ENCODE assay signal across 23 mouse cellular contexts in the genomic region with DNA sequence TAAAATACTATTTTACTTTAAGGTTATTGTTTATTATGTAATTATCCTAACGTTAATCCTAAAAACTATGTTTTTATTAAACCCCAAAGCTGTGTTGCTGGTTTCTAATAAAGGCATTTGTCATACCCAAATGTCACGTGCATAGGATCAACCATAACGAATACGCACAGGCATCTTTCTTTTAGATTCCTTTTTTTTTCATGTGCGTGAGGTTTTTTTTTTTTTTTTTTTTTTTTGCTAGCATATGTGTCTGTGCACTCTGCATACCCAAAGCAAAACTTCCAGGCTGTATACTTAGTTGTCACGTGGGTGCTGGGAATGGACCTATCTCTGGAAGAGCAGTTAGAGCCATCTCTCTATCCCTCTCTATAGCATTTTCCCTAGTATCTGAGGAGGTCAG. TPM values are rescaled to one million over a fixed set of nuclear protein-coding genes. Genes with fewer than 3 reads are reported as not detected.
A peak's percentile ranks its signal among the peaks of the same experiment; 100 is the strongest.
DNase-seq lines count a peak whose midpoint lies in the region; ATAC-seq and TF ChIP-seq lines count a peak whose summit lies in the region.
"Had no signal": no experiment of that assay in that cellular context is flagged by ENCODE, and none has a peak within 500 bp of the region (broad histone marks: within the 10 kb centered on the region; RNA-seq: fewer than 3 reads in every experiment).

No protein-coding gene starts in this region.

- no peak for TF ChIP-seq POLR2A in ES-Bruce4 (IDR thresholded peaks at IDR 0.05; ENCODE audit: insufficient read depth, low read length)

- in situ Hi-C loops in ES-E14 (cut with MboI; ENCODE audit: low sequenced_read_pairs in 2 of 2, unreplicated experiment in 2 of 2) = no loop called here

- no peak overlapping the region for H3K4me3 ChIP-seq in liver, embryonic 13.5 days (replicated peaks)
- no peak overlapping the region for H3K4me3 ChIP-seq in liver, postnatal 0 days (ENCODE audit: low read depth, low read length)
- no peak overlapping the region for H3K4me3 ChIP-seq in ES-Bruce4 (ENCODE audit: low read depth, low read length)
- no peak overlapping the region for H3K4me3 ChIP-seq in ES-E14 (ENCODE audit: insufficient read depth in 1 of 2, low read depth in 1 of 2, low read length in 2 of 2, poor library complexity in 1 of 2, severe bottlenecking in 1 of 2)
- H3K4me3 ChIP-seq in hindbrain, embryonic 16.5 days (ENCODE audit: low read length) = no peak overlapping the region

- TF ChIP-seq CTCF in liver, postnatal 0 days (IDR thresholded peaks at IDR 0.05; ENCODE audit: low read depth) = no peak
- no peak for TF ChIP-seq CTCF in ES-Bruce4 (IDR thresholded peaks at IDR 0.05; ENCODE audit: low read depth, low read length)

- no peak overlapping the region for H3K27ac ChIP-seq in liver, embryonic 13.5 days
- H3K27ac ChIP-seq in liver, postnatal 0 days (ENCODE audit: low read depth) = no peak overlapping the region
- H3K27ac ChIP-seq in ES-Bruce4 (ENCODE audit: insufficient read depth, low read length) (peak overlapping the region; percentile 95), ES-E14 (ENCODE audit: insufficient read depth, low read depth, low read length, poor library complexity, severe bottlenecking) (peak overlapping the region; percentile 90; the same call in 1 of the 2 replicates)
- H3K27ac ChIP-seq in hindbrain, embryonic 16.5 days (ENCODE audit: low read depth, low read length) = no peak overlapping the region
- H3K27ac ChIP-seq: embryonic facial prominence, embryonic 12.5 days; embryonic facial prominence, embryonic 15.5 days; hindbrain, embryonic 10.5 days; hindbrain, embryonic 13.5 days; hindbrain, postnatal 0 days had no signal

- WGBS in liver, embryonic 13.5 days (ENCODE audit: insufficient replicate concordance) = 74% methylated on average over 6 of the region's 6 CpGs
- WGBS in liver, postnatal 0 days (ENCODE audit: insufficient replicate concordance) = 81% methylated on average over 6 of the region's 6 CpGs
- WGBS in hindbrain, embryonic 16.5 days = 74% methylated on average over 6 of the region's 6 CpGs

- ATAC-seq in liver, embryonic 13.5 days (ENCODE audit: low read depth) = no peak
- no peak for ATAC-seq in liver, postnatal 0 days
- no peak for ATAC-seq in hindbrain, embryonic 16.5 days
- ATAC-seq: CD4-positive, CD25-positive, alpha-beta regulatory T cell, adult 4 months; forebrain, embryonic 14.5 days; hindbrain, postnatal 0 days; inflammation-experienced regulatory T-cells, adult 6 months; intestine, embryonic 16.5 days; Patski had no signal

- peak overlapping the region; percentile 79 for H3K4me2 ChIP-seq in liver, embryonic 13.5 days
- no peak overlapping the region for H3K4me2 ChIP-seq in liver, postnatal 0 days (ENCODE audit: low read depth, low read length)
- H3K4me2 ChIP-seq in hindbrain, embryonic 16.5 days (ENCODE audit: low read length) = no peak overlapping the region

- no peak for DNase-seq in liver, embryonic 13.5 days
- DNase-seq in liver, postnatal 0 days = no peak
- no peak for DNase-seq in ES-E14 (ENCODE audit: low read depth, low spot score)
- DNase-seq in layer of hippocampus, postnatal 14 days (ENCODE audit: low spot score in 2 of 2) = no peak
- DNase-seq: adrenal gland, postnatal 10 days; adrenal gland, postnatal 36 days; cerebellum, adult 18-20 months; cerebellum, adult 9-10 months; cerebellum, postnatal 14 days; gastrocnemius, postnatal 10 days; gastrocnemius, postnatal 36 days had no signal

- H3K27me3 ChIP-seq in liver, embryonic 13.5 days = no peaks in the 10 kb centered on the region
- H3K27me3 ChIP-seq in liver, postnatal 0 days (ENCODE audit: insufficient read depth, low read length) = no peaks in the 10 kb centered on the region
- H3K27me3 ChIP-seq in ES-Bruce4 (ENCODE audit: control insufficient read depth, insufficient read depth, low read length, poor library complexity, severe bottlenecking) = no peaks in the 10 kb centered on the region
- H3K27me3 ChIP-seq in hindbrain, embryonic 16.5 days (replicated peaks; ENCODE audit: control insufficient read depth, insufficient read depth, low read length) = no peaks in the 10 kb centered on the region
- H3K27me3 ChIP-seq: embryonic facial prominence, embryonic 12.5 days; embryonic facial prominence, embryonic 15.5 days had no signal

- H3K9me3 ChIP-seq in liver, embryonic 13.5 days (replicated peaks) = no peaks in the 10 kb centered on the region
- H3K9me3 ChIP-seq in liver, postnatal 0 days (ENCODE audit: low read length) = no peaks in the 10 kb centered on the region
- H3K9me3 ChIP-seq in ES-Bruce4 (replicated peaks; ENCODE audit: control insufficient read depth, insufficient read depth, low read length, poor library complexity, severe bottlenecking) = no peaks in the 10 kb centered on the region
- no peaks in the 10 kb centered on the region for H3K9me3 ChIP-seq in ES-E14 (ENCODE audit: control insufficient read depth, insufficient read depth, low read depth, low read length)
- no peaks in the 10 kb centered on the region for H3K9me3 ChIP-seq in hindbrain, embryonic 16.5 days (ENCODE audit: control insufficient read depth, low read length)
- H3K9me3 ChIP-seq: embryonic facial prominence, embryonic 12.5 days; embryonic facial prominence, embryonic 15.5 days; hindbrain, embryonic 10.5 days; hindbrain, embryonic 13.5 days had no signal

- peaks cover 20% of the 10 kb centered on the region for H3K4me1 ChIP-seq in liver, embryonic 13.5 days (replicated peaks)
- peaks cover 4% of the 10 kb centered on the region; the same call in 1 of the 2 replicates for H3K4me1 ChIP-seq in liver, postnatal 0 days (ENCODE audit: insufficient read depth)
- no peaks in the 10 kb centered on the region for H3K4me1 ChIP-seq in ES-Bruce4 (ENCODE audit: control insufficient read depth, insufficient read depth, low read length)
- peaks cover 0 to 6% of the 10 kb centered on the region in 2 experiments; a peak in 2 of 4 replicates for H3K4me1 ChIP-seq in ES-E14 (ENCODE audit: control insufficient read depth in 2 of 2, insufficient read depth in 2 of 2, low read length in 2 of 2, poor library complexity in 1 of 2)
- peaks cover 2% of the 10 kb centered on the region; the same call in 1 of the 2 replicates for H3K4me1 ChIP-seq in hindbrain, embryonic 16.5 days (ENCODE audit: control insufficient read depth, insufficient read depth, low read depth, low read length)

- peaks cover 18% of the 10 kb centered on the region for H3K36me3 ChIP-seq in liver, embryonic 13.5 days
- peaks cover 6% of the 10 kb centered on the region for H3K36me3 ChIP-seq in liver, postnatal 0 days (replicated peaks; ENCODE audit: insufficient read depth, low read length)
- H3K36me3 ChIP-seq in ES-Bruce4 (ENCODE audit: control insufficient read depth, insufficient read depth, low read length, poor library complexity, severe bottlenecking) (peaks cover 15% of the 10 kb centered on the region), ES-E14 (ENCODE audit: control insufficient read depth, insufficient read depth, low read length, poor library complexity, severe bottlenecking) (peaks cover 3% of the 10 kb centered on the region; the same call in 1 of the 2 replicates)
- H3K36me3 ChIP-seq in hindbrain, embryonic 16.5 days (ENCODE audit: control insufficient read depth, insufficient read depth, low read length) = no peaks in the 10 kb centered on the region
- H3K36me3 ChIP-seq: embryonic facial prominence, embryonic 12.5 days; embryonic facial prominence, embryonic 15.5 days; hindbrain, embryonic 13.5 days had no signal

- no peak overlapping the region for H3K9ac ChIP-seq in liver, embryonic 13.5 days
- no peak overlapping the region for H3K9ac ChIP-seq in liver, postnatal 0 days (replicated peaks)
- H3K9ac ChIP-seq in ES-Bruce4 (ENCODE audit: low read depth, poor library complexity, severe bottlenecking) (0 out of 2 replicates have a peak overlapping the region, but pooled peaks have one; percentile 30), ES-E14 (ENCODE audit: insufficient read depth, low read depth, low read length, poor library complexity, severe bottlenecking) (no peak overlapping the region)
- H3K9ac ChIP-seq in hindbrain, embryonic 16.5 days (ENCODE audit: low read depth, low read length) = no peak overlapping the region
- H3K9ac ChIP-seq: embryonic facial prominence, embryonic 12.5 days; embryonic facial prominence, embryonic 15.5 days had no signal

- TF ChIP-seq EP300 in liver, postnatal 0 days (IDR thresholded peaks at IDR 0.05; ENCODE audit: low read depth) = no peak
- no peak for TF ChIP-seq EP300 in ES-Bruce4 (IDR thresholded peaks at IDR 0.05; ENCODE audit: insufficient read depth, low read depth, low read length)

TF ChIP-seq in ES-E14, 5 proteins besides CTCF, POLR2A, EP300 and RAD21:
- TF ChIP-seq ZNF384 (IDR thresholded peaks at IDR 0.05; ENCODE audit: low read depth, low read length) (peak; percentile 83), CHD2 (IDR thresholded peaks at IDR 0.05; ENCODE audit: low read depth, low read length) (no peak)

RNA-seq across cellular contexts. Expression of a gene that starts 1.2 kb away (rescaled TPM):
- polyA plus RNA-seq in liver, embryonic 13.5 days (2015; fragmentation: Nextera tagmentation; extraction: Ambion mirVana) = 8.8 and 11.1 TPM in 2 replicates
- polyA plus RNA-seq in liver, postnatal 0 days (2015; fragmentation: Nextera tagmentation; extraction: Ambion mirVana) = 3.6 and 5.0 TPM in 2 replicates
- 30.4 and 30.9 TPM in 2 replicates for polyA plus RNA-seq in ES-Bruce4 (2011; ENCODE audit: insufficient read depth, insufficient read length, low read depth, missing spikeins)
- 26.6 and 38.3 TPM in 2 replicates for total RNA-seq in ES-E14 (2012; rRNA removed)
- polyA plus RNA-seq in hindbrain, embryonic 16.5 days (2015; fragmentation: Nextera tagmentation; extraction: Ambion mirVana) = 1.9 and 2.8 TPM in 2 replicates
- total RNA-seq in layer of hippocampus, postnatal 14 days (2021) = 1 to 10 TPM; 3.8 to 4.6 TPM

Comparison
In these comparisons a context has a peak if more than half of its experiments do, and no peak if none do; other contexts are left out.
1. H3K27ac ChIP-seq: peak in ES-Bruce4 (single experiment) and ES-E14 (single experiment); none in liver, embryonic 13.5 days (single experiment), liver, postnatal 0 days (single experiment) and hindbrain, embryonic 16.5 days (single experiment).